Mouse (Mus musculus) stomach, postnatal 0 days (tissue): ENCODE results near the gene Slc16a2. TPM values are rescaled to one million over a fixed set of nuclear protein-coding genes. Genes with fewer than 3 reads are reported as not detected.
A peak's percentile ranks its signal among the peaks of the same experiment; 100 is the strongest.

Source experiments
- ATAC-seq: fragments of 200-750 bp; cut with Nextera tagmentation; 2 replicates; pipeline ENCODE4 v1.8.0; 2017; ENCODE audit not compliant: low FRiP score, low TSS enrichment
- DNase-seq: peaks from one replicate; pipeline ENCODE4 v3.0.0-alpha.2; 2016; ENCODE audit warnings: low spot score
- H3K27ac ChIP-seq: fragments of 300-500 bp; sonication (generic); replicated peaks from 2 replicates; pipeline ENCODE4 v1.5.1; 2014; ENCODE audit warnings: mild to moderate bottlenecking, control low read depth
- H3K27me3 ChIP-seq: fragments of 300-500 bp; sonication (generic); 2 replicates; pipeline ENCODE4 v1.6.1; 2014; ENCODE audit warnings: low read length; ENCODE audit not compliant: control insufficient read depth, insufficient read depth
- H3K36me3 ChIP-seq: fragments of 300-500 bp; sonication (generic); 2 replicates; pipeline ENCODE4 v1.6.1; 2014; ENCODE audit warnings: low read length, mixed read lengths; ENCODE audit not compliant: control insufficient read depth, insufficient read depth
- H3K4me1 ChIP-seq: fragments of 300-500 bp; sonication (generic); replicated peaks from 2 replicates; pipeline ENCODE4 v1.6.1; 2014; ENCODE audit warnings: antibody characterized with exemption; ENCODE audit not compliant: control insufficient read depth, insufficient read depth
- H3K4me2 ChIP-seq: fragments of 300-500 bp; sonication (generic); replicated peaks from 2 replicates; pipeline ENCODE4 v1.6.1; 2014; ENCODE audit warnings: low read depth, mild to moderate bottlenecking, control low read depth, moderate library complexity
- H3K4me3 ChIP-seq: fragments of 300-500 bp; sonication (generic); 2 replicates; pipeline ENCODE4 v1.5.1; 2014; ENCODE audit warnings: low read depth, low read length, control low read depth
- H3K9ac ChIP-seq: fragments of 300-500 bp; sonication (generic); 2 replicates; pipeline ENCODE4 v1.6.1; 2014; ENCODE audit warnings: mild to moderate bottlenecking, low read length, control low read depth, mixed read lengths
- H3K9me3 ChIP-seq: fragments of 300-500 bp; sonication (generic); 2 replicates; pipeline ENCODE4 v1.6.1; 2016; ENCODE audit warnings: low read length; ENCODE audit not compliant: control insufficient read depth
- CTCF ChIP-seq: IDR thresholded peaks from 2 replicates; pipeline ENCODE4 v1.5.1; 2016; ENCODE audit warnings: antibody characterized with exemption, low read depth, mild to moderate bottlenecking, moderate library complexity
- EP300 ChIP-seq: optimal IDR thresholded peaks from 2 replicates; pipeline ENCODE3; 2016; ENCODE audit warnings: antibody characterized with exemption
- WGBS: fragments of 180-500 bp; shearing (Covaris S2); extraction: QIAGEN DNeasy Blood & Tissue Kit; methylation state at CpG from one replicate; pipeline ENCODE4 v1.1.7; 2014; 5-methylcytosine and 5-hydroxymethylcytosine counted together
- polyA plus RNA-seq: library from polyadenylated mRNA; unstranded; fragments of >200 nt; fragmentation: Nextera tagmentation; extraction: Ambion mirVana; gene quantifications from 2 replicates; pipeline ENCODE4 v1.2.1, GENCODE M21; 2015

Gene Slc16a2
- polyA plus RNA-seq, 1 experiment from 2014 or later, result 5.5 TPM

- Histone ChIP-seq H3K27me3 (no peaks in the 10 kb centered on the region), H3K36me3 (no peaks in the 10 kb centered on the region), H3K27ac (peak overlapping the region; percentile 81), H3K9me3 (no peaks in the 10 kb centered on the region), H3K4me2 (peak overlapping the region; percentile 74), H3K4me1 (no peaks in the 10 kb centered on the region), H3K4me3 (peak overlapping the region; percentile 53), H3K9ac (peak overlapping the region; percentile 58)
- TF ChIP-seq CTCF, result no peak
- TF ChIP-seq EP300, result no peak
- 22% methylated on average over 30 of the region's 37 CpGs for WGBS
- DNase-seq (peak; percentile 14), ATAC-seq (peak; percentile 50)
Observed at GRCm38 (mm10) chrX:103821195-103821831, 470 bp downstream of the Slc16a2 start.

- H3K4me2 ChIP-seq, result peak overlapping the region; percentile 74
- ATAC-seq (no peak), DNase-seq (peak; percentile 18)
- H3K36me3 ChIP-seq, result no peaks in the 10 kb centered on the region
- no peaks in the 10 kb centered on the region for H3K9me3 ChIP-seq
- 23% methylated on average over 31 of the region's 35 CpGs for WGBS
- TF ChIP-seq CTCF (no peak), EP300 (no peak)
- no peaks in the 10 kb centered on the region for H3K27me3 ChIP-seq
- H3K9ac ChIP-seq, result peak overlapping the region; percentile 8; the same call in 1 of the 2 replicates
- no peaks in the 10 kb centered on the region for H3K4me1 ChIP-seq
- H3K27ac ChIP-seq, result no peak overlapping the region
- peak overlapping the region; percentile 53 for H3K4me3 ChIP-seq
Observed at GRCm38 (mm10) chrX:103820307-103821194, 1.2 kb downstream of the Slc16a2 start.

- no peak for DNase-seq
- Histone ChIP-seq H3K9ac (no peak overlapping the region), H3K4me1 (no peaks in the 10 kb centered on the region), H3K4me2 (no peak overlapping the region), H3K36me3 (no peaks in the 10 kb centered on the region), H3K27ac (no peak overlapping the region), H3K9me3 (no peaks in the 10 kb centered on the region), H3K4me3 (no peak overlapping the region), H3K27me3 (no peaks in the 10 kb centered on the region)
- TF ChIP-seq EP300 (no peak), CTCF (0 out of 2 replicates have a peak, but pooled peaks have one; percentile 26)
- WGBS, result 75% methylated on average over 6 of the region's 6 CpGs
- ATAC-seq, result no peak
Observed at GRCm38 (mm10) chrX:103819253-103819652, 2.5 kb downstream of the Slc16a2 start.

- no peak for ATAC-seq
- Histone ChIP-seq H3K4me1 (no peaks in the 10 kb centered on the region), H3K36me3 (no peaks in the 10 kb centered on the region), H3K4me3 (no peak overlapping the region), H3K27ac (no peak overlapping the region), H3K27me3 (no peaks in the 10 kb centered on the region), H3K9ac (no peak overlapping the region), H3K4me2 (no peak overlapping the region), H3K9me3 (no peaks in the 10 kb centered on the region)
- DNase-seq, result no peak
- TF ChIP-seq EP300 (no peak), CTCF (no peak)
- whole genome bisulfite sequencing, result 53% methylated on average over 1 of the region's 1 CpGs
Observed at GRCm38 (mm10) chrX:103812690-103813089, 9.1 kb downstream of the Slc16a2 start.

- TF ChIP-seq EP300 (no peak), CTCF (no peak)
- H3K9ac ChIP-seq, result no peak overlapping the region
- H3K4me1 ChIP-seq, result no peaks in the 10 kb centered on the region
- H3K27ac ChIP-seq, result no peak overlapping the region
- H3K36me3 ChIP-seq, result no peaks in the 10 kb centered on the region
- H3K9me3 ChIP-seq, result no peaks in the 10 kb centered on the region
- H3K4me3 ChIP-seq, result no peak overlapping the region
- DNase-seq (no peak), ATAC-seq (no peak)
- WGBS, result 67% methylated on average over 1 of the region's 1 CpGs
- no peak overlapping the region for H3K4me2 ChIP-seq
- no peaks in the 10 kb centered on the region for H3K27me3 ChIP-seq
Observed at GRCm38 (mm10) chrX:103810483-103810882, 11.3 kb downstream of the Slc16a2 start.

- Histone ChIP-seq H3K9ac (no peak overlapping the region), H3K27me3 (no peaks in the 10 kb centered on the region), H3K9me3 (no peaks in the 10 kb centered on the region), H3K4me3 (no peak overlapping the region), H3K4me1 (no peaks in the 10 kb centered on the region), H3K36me3 (no peaks in the 10 kb centered on the region), H3K4me2 (no peak overlapping the region), H3K27ac (no peak overlapping the region)
- TF ChIP-seq EP300 (no peak), CTCF (no peak)
- ATAC-seq, result no peak
- DNase-seq, result no peak
- 65% methylated on average over 4 of the region's 4 CpGs for WGBS
Observed at GRCm38 (mm10) chrX:103806373-103806772, 15.4 kb downstream of the Slc16a2 start.
